Mouse (Mus musculus): ENCODE data around the gene Kcnc1. TPM values are rescaled to one million over a fixed set of nuclear protein-coding genes. Genes with fewer than 3 reads are reported as not detected.
A peak's percentile ranks its signal among the peaks of the same experiment; 100 is the strongest.

The Kcnc1 gene
- polyA plus RNA-seq, 1 experiment: 28.9 TPM

GRCm38 (mm10) chr7:46477456-46477855 lies 81.2 kb downstream of the Kcnc1 start:
- no peak for TF ChIP-seq CTCF (IDR thresholded peaks at IDR 0.05; ENCODE audit: borderline replicate concordance, extremely low read depth, insufficient read depth, insufficient read length)
- no peak for DNase-seq (ENCODE audit: low read depth)

GRCm38 (mm10) chr7:46479793-46480192 lies 83.5 kb downstream of the Kcnc1 start:
- peak; percentile 67 for DNase-seq (ENCODE audit: low read depth)
- TF ChIP-seq POLR2A (IDR thresholded peaks at IDR 0.05; ENCODE audit: borderline replicate concordance, extremely low read depth, insufficient read depth, insufficient read length, poor library complexity, severe bottlenecking) (no peak), CTCF (IDR thresholded peaks at IDR 0.05; ENCODE audit: borderline replicate concordance, extremely low read depth, insufficient read depth, insufficient read length) (no peak)

GRCm38 (mm10) chr7:46482099-46482531 lies 85.8 kb downstream of the Kcnc1 start:
- no peak for TF ChIP-seq CTCF (IDR thresholded peaks at IDR 0.05; ENCODE audit: borderline replicate concordance, extremely low read depth, insufficient read depth, insufficient read length)
- no peak for TF ChIP-seq POLR2A (IDR thresholded peaks at IDR 0.05; ENCODE audit: borderline replicate concordance, extremely low read depth, insufficient read depth, insufficient read length, poor library complexity, severe bottlenecking)
- no peak for DNase-seq (ENCODE audit: low read depth)

GRCm38 (mm10) chr7:46483050-46483449 lies 86.8 kb downstream of the Kcnc1 start:
- DNase-seq (ENCODE audit: low read depth): no peak
- no peak for TF ChIP-seq CTCF (IDR thresholded peaks at IDR 0.05; ENCODE audit: borderline replicate concordance, extremely low read depth, insufficient read depth, insufficient read length)

- TF ChIP-seq POLR2A (IDR thresholded peaks at IDR 0.05; ENCODE audit: borderline replicate concordance, extremely low read depth, insufficient read depth, insufficient read length, poor library complexity, severe bottlenecking) (no peak), CTCF (IDR thresholded peaks at IDR 0.05; ENCODE audit: borderline replicate concordance, extremely low read depth, insufficient read depth, insufficient read length) (no peak)
- DNase-seq (ENCODE audit: low read depth): no peak
Observed at GRCm38 (mm10) chr7:46484223-46484622, 87.9 kb downstream of the Kcnc1 start.

GRCm38 (mm10) chr7:46486761-46487160 lies 90.5 kb downstream of the Kcnc1 start:
- DNase-seq (ENCODE audit: low read depth): no peak
- TF ChIP-seq POLR2A (IDR thresholded peaks at IDR 0.05; ENCODE audit: borderline replicate concordance, extremely low read depth, insufficient read depth, insufficient read length, poor library complexity, severe bottlenecking) (no peak), CTCF (IDR thresholded peaks at IDR 0.05; ENCODE audit: borderline replicate concordance, extremely low read depth, insufficient read depth, insufficient read length) (no peak)

- TF ChIP-seq CTCF (IDR thresholded peaks at IDR 0.05; ENCODE audit: borderline replicate concordance, extremely low read depth, insufficient read depth, insufficient read length) (no peak), POLR2A (IDR thresholded peaks at IDR 0.05; ENCODE audit: borderline replicate concordance, extremely low read depth, insufficient read depth, insufficient read length, poor library complexity, severe bottlenecking) (no peak)
- DNase-seq (ENCODE audit: low read depth): no peak
Observed at GRCm38 (mm10) chr7:46487354-46487753, 91.1 kb downstream of the Kcnc1 start.

Other genes starting within 250 kb of the Kcnc1 start
- 12.3 and 15.0 TPM in 2 replicates for gene Abcc8, start 216.5 kb upstream of the Kcnc1 start, polyA plus RNA-seq (2012; rRNA removed)
- 0.79 and 1.2 TPM in 2 replicates for gene Ush1c, start 158.0 kb upstream of the Kcnc1 start, polyA plus RNA-seq (2012; rRNA removed)
- gene Otog, start 155.5 kb upstream of the Kcnc1 start, polyA plus RNA-seq (2012; rRNA removed): 0.06 and 0.22 TPM in 2 replicates
- gene Myod1, start 20.0 kb upstream of the Kcnc1 start, polyA plus RNA-seq (2012; rRNA removed): 0.74 and 1.6 TPM in 2 replicates
- 30.8 and 32.8 TPM in 2 replicates for gene Sergef, start 243.3 kb downstream of the Kcnc1 start, polyA plus RNA-seq (2012; rRNA removed)

All from brain, embryonic 14.5 days (tissue).